ENCODE assay signal across 12 mouse cellular contexts in the genomic region with DNA sequence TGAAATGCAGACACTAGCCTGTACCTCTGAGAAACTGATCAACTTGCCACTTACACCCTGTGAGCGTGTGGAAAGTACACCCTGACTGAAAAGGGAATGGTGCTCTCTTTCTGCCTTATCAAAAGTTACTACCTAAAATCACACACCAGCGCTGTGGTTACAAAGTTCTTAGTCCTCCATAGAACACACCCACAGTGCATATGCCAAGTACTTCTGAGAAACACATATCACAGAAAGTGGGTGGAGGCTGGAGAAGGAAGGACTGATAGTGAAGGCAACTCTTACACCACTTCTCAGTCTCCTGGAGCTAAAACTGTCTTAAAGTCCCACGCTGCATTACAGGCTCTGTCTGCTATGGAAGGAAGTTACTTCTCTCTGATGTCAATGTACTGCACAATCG.
DNase-seq lines count a peak whose midpoint lies in the region; ATAC-seq and TF ChIP-seq lines count a peak whose summit lies in the region.
"Had no signal": no experiment of that assay in that cellular context is flagged by ENCODE, and none has a peak within 500 bp of the region (broad histone marks: within the 10 kb centered on the region; RNA-seq: fewer than 3 reads in every experiment).

No protein-coding gene starts in this region.

- no peak overlapping the region for H3K4me2 ChIP-seq in limb, embryonic 12.5 days
- no peak overlapping the region for H3K4me2 ChIP-seq in intestine, embryonic 16.5 days (ENCODE audit: low read depth, low read length)
- H3K4me2 ChIP-seq: midbrain, embryonic 15.5 days had no signal

- peaks cover 21% of the 10 kb centered on the region for H3K36me3 ChIP-seq in limb, embryonic 12.5 days
- H3K36me3 ChIP-seq in limb, embryonic 10.5 days, result peaks cover 41% of the 10 kb centered on the region
- no peaks in the 10 kb centered on the region for H3K36me3 ChIP-seq in intestine, embryonic 16.5 days (ENCODE audit: control insufficient read depth, insufficient read depth, low read length)
- H3K36me3 ChIP-seq: midbrain, embryonic 15.5 days had no signal

- H3K4me1 ChIP-seq in limb, embryonic 12.5 days (replicated peaks), result peaks cover 61% of the 10 kb centered on the region
- peaks cover 37% of the 10 kb centered on the region for H3K4me1 ChIP-seq in limb, embryonic 10.5 days
- H3K4me1 ChIP-seq in intestine, embryonic 16.5 days (ENCODE audit: control insufficient read depth, insufficient read depth, low read length), result peaks cover 26% of the 10 kb centered on the region

- 89% methylated on average over 4 of the region's 4 CpGs for WGBS in limb, embryonic 12.5 days
- WGBS in limb, embryonic 10.5 days, result 89% methylated on average over 4 of the region's 4 CpGs
- WGBS in intestine, embryonic 16.5 days, result 73% methylated on average over 4 of the region's 4 CpGs

- DNase-seq in limb, embryonic 10.5 days (ENCODE audit: low spot score), result no peak
- DNase-seq in T-cell, adult 2 months (ENCODE audit: low spot score), result peak; percentile 14
- no peak for DNase-seq in layer of hippocampus, adult 2 months (ENCODE audit: low spot score in 2 of 2)
- DNase-seq in left cerebral cortex, postnatal 14 days (ENCODE audit: low spot score in 2 of 2), result no peak
- no peak for DNase-seq in embryo, embryonic 10 days (ENCODE audit: low spot score)
- DNase-seq: cerebellum, adult 2 months; layer of hippocampus, postnatal 36 days; thymus, postnatal 14 days had no signal

- intact Hi-C loops in left cerebral cortex, postnatal 14 days (cut with DNase I), result no loop called here

- H3K9ac ChIP-seq in limb, embryonic 12.5 days (replicated peaks), result no peak overlapping the region
- H3K9ac ChIP-seq in intestine, embryonic 16.5 days (ENCODE audit: low read depth, low read length), result no peak overlapping the region
- H3K9ac ChIP-seq: midbrain, embryonic 15.5 days had no signal

- no peaks in the 10 kb centered on the region for H3K27me3 ChIP-seq in limb, embryonic 12.5 days
- no peaks in the 10 kb centered on the region for H3K27me3 ChIP-seq in limb, embryonic 10.5 days (ENCODE audit: low read depth, poor library complexity, severe bottlenecking)
- H3K27me3 ChIP-seq in intestine, embryonic 16.5 days (replicated peaks; ENCODE audit: control insufficient read depth, insufficient read depth, low read length), result no peaks in the 10 kb centered on the region
- H3K27me3 ChIP-seq: midbrain, embryonic 15.5 days had no signal

- no peak for ATAC-seq in limb, embryonic 12.5 days (ENCODE audit: insufficient number of reproducible peaks, insufficient read depth, low FRiP score, low TSS enrichment, low read depth)
- ATAC-seq in intestine, embryonic 16.5 days, result peak; percentile 91
- ATAC-seq in megakaryocyte-erythroid progenitor cell, adult 5-6 weeks (replicated peaks; ENCODE audit: low FRiP score, low TSS enrichment, poor library complexity, severe bottlenecking), result peak; percentile 99
- ATAC-seq: midbrain, embryonic 15.5 days had no signal

- H3K4me3 ChIP-seq in limb, embryonic 12.5 days (replicated peaks), result no peak overlapping the region
- H3K4me3 ChIP-seq in limb, embryonic 10.5 days, result no peak overlapping the region
- no peak overlapping the region for H3K4me3 ChIP-seq in intestine, embryonic 16.5 days (ENCODE audit: low read length)
- no peak overlapping the region for H3K4me3 ChIP-seq in layer of hippocampus, adult 2 months
- H3K4me3 ChIP-seq: midbrain, embryonic 15.5 days had no signal

- no peak for TF ChIP-seq CTCF in layer of hippocampus, adult 2 months (conservative IDR thresholded peaks at IDR 0.05)

- H3K27ac ChIP-seq in limb, embryonic 12.5 days, result peak overlapping the region; percentile 76
- no peak overlapping the region for H3K27ac ChIP-seq in limb, embryonic 10.5 days
- peak overlapping the region; percentile 58 for H3K27ac ChIP-seq in intestine, embryonic 16.5 days (ENCODE audit: low read length)
- no peak overlapping the region for H3K27ac ChIP-seq in layer of hippocampus, adult 2 months
- H3K27ac ChIP-seq: midbrain, embryonic 15.5 days had no signal

- H3K9me3 ChIP-seq in limb, embryonic 12.5 days, result no peaks in the 10 kb centered on the region
- H3K9me3 ChIP-seq in limb, embryonic 10.5 days (replicated peaks), result no peaks in the 10 kb centered on the region
- H3K9me3 ChIP-seq in intestine, embryonic 16.5 days (ENCODE audit: control insufficient read depth, low read length), result no peaks in the 10 kb centered on the region
- H3K9me3 ChIP-seq: midbrain, embryonic 15.5 days had no signal

Comparison
In these comparisons a context has a peak if more than half of its experiments do, and no peak if none do; other contexts are left out.
1. H3K27ac ChIP-seq: peak in limb, embryonic 12.5 days (single experiment) and intestine, embryonic 16.5 days (single experiment); none in limb, embryonic 10.5 days (single experiment) and layer of hippocampus, adult 2 months (single experiment).